Mouse (Mus musculus) C2C12 (cell line): ENCODE measurements around the gene Olfr1061. TPM values are rescaled to one million over a fixed set of nuclear protein-coding genes. Genes with fewer than 3 reads are reported as not detected.
"Not testable (repeated sequence)": the region's sequence is repeated elsewhere in the genome, so short reads cannot be mapped to it uniquely, and the experiment has no call there.

Experiments
- H3K27me3 ChIP-seq: one replicate; pipeline ENCODE4 v1.6.1; 2011; ENCODE audit not compliant: control insufficient read depth, insufficient read depth, insufficient read length
- H3K36me3 ChIP-seq: one replicate; pipeline ENCODE4 v1.6.1; 2011; ENCODE audit not compliant: control insufficient read depth, insufficient read depth
- H3K4me3 ChIP-seq: one replicate; pipeline ENCODE4 v1.5.1; 2011; ENCODE audit warnings: mild to moderate bottlenecking, control low read depth; ENCODE audit not compliant: poor library complexity, insufficient read depth, severe bottlenecking
- H3K79me2 ChIP-seq: one replicate; pipeline ENCODE4 v1.6.1; 2011; ENCODE audit not compliant: control insufficient read depth, insufficient read depth
- H3K79me3 ChIP-seq: one replicate; pipeline ENCODE4 v1.6.1; 2011; ENCODE audit warnings: low read depth, control low read depth
- H3ac ChIP-seq: one replicate; pipeline ENCODE3; 2011; ENCODE audit warnings: low read depth; ENCODE audit not compliant: control insufficient read depth, insufficient read length
- CEBPB ChIP-seq: IDR thresholded peaks from one replicate; pipeline ENCODE4 v1.6.1; 2011; ENCODE audit warnings: low read depth, mild to moderate bottlenecking, control low read depth, moderate library complexity
- CTCF ChIP-seq: IDR thresholded peaks from one replicate; pipeline ENCODE4 v1.5.1; 2011; ENCODE audit not compliant: control insufficient read depth, insufficient read depth, insufficient read length
- FOSL1 ChIP-seq: IDR thresholded peaks from one replicate; pipeline ENCODE4 v1.8.0; 2011; ENCODE audit warnings: mild to moderate bottlenecking, low read length; ENCODE audit not compliant: poor library complexity, insufficient read depth, severe bottlenecking
- MAX ChIP-seq: IDR thresholded peaks from one replicate; pipeline ENCODE4 v1.6.1; 2011; ENCODE audit warnings: mild to moderate bottlenecking, control low read depth
- MYOD1 ChIP-seq: IDR thresholded peaks from one replicate; pipeline ENCODE4 v1.6.1; 2011; ENCODE audit warnings: low read depth; ENCODE audit not compliant: control insufficient read depth, insufficient read length
- MYOG ChIP-seq: IDR thresholded peaks from one replicate; pipeline ENCODE4 v1.6.1; 2011; ENCODE audit not compliant: control insufficient read depth, insufficient read length; ENCODE audit errors: extremely low read depth
- USF1 ChIP-seq: IDR thresholded peaks from one replicate; pipeline ENCODE4 v1.6.1; 2011; ENCODE audit warnings: low read depth, mild to moderate bottlenecking, control low read depth, moderate library complexity
- long read RNA-seq, 2 experiments: library from polyadenylated mRNA; unstranded; transcript quantifications; one replicate each; pipeline ENCODE4 v2.0.0; 2019 to 2020
- polyA plus RNA-seq: library from polyadenylated mRNA; unstranded; fragments of >200 nt; fragmentation: generic; extraction: Trizol; gene quantifications from one replicate; pipeline ENCODE4 v1.2.1, GENCODE M21; 2012; ENCODE audit warnings: missing spikeins

Gene Olfr1061
- polyA plus RNA-seq = not detected
- long read RNA-seq, experiment 1 = 0 reads
- long read RNA-seq, experiment 2 = 0 reads

- no peaks in the 10 kb centered on the region for H3K79me3 ChIP-seq
- no peaks in the 10 kb centered on the region for H3K36me3 ChIP-seq
- H3K79me2 ChIP-seq = no peaks in the 10 kb centered on the region
- H3K4me3 ChIP-seq = no peak within 1 kb of the TSS
- H3ac ChIP-seq = no peak within 1 kb of the TSS
- TF ChIP-seq MYOG (no peak), MAX (no peak), CTCF (no peak), CEBPB (no peak), MYOD1 (no peak), USF1 (no peak), FOSL1 (no peak)
- H3K27me3 ChIP-seq = no peaks in the 10 kb centered on the region
Measured at GRCm38 (mm10) chr2:86413950-86414349, at the start of gene Olfr1061. Gene Olfr1061 (minus strand): TSS chr2:86414050.

- Histone ChIP-seq H3ac (no peak overlapping the region), H3K79me2 (no peaks in the 10 kb centered on the region), H3K27me3 (no peaks in the 10 kb centered on the region), H3K36me3 (no peaks in the 10 kb centered on the region), H3K79me3 (no peaks in the 10 kb centered on the region), H3K4me3 (no peak overlapping the region)
- TF ChIP-seq MYOD1 = no peak
- no peak for TF ChIP-seq MAX
- no peak for TF ChIP-seq FOSL1
- no peak for TF ChIP-seq CTCF
- no peak for TF ChIP-seq CEBPB
- TF ChIP-seq USF1 = no peak
- TF ChIP-seq MYOG = no peak
Measured at GRCm38 (mm10) chr2:86460434-86460833, 46.6 kb upstream of the Olfr1061 start.

- H3K4me3 ChIP-seq = no peak within 1 kb of the TSS
- no peaks in the 10 kb centered on the region for H3K79me2 ChIP-seq
- no peaks in the 10 kb centered on the region for H3K79me3 ChIP-seq
Measured at GRCm38 (mm10) chr2:86456169-86456568, 42.3 kb upstream of the Olfr1061 start, which contains the start of gene Olfr1066. Gene Olfr1066 (minus strand): TSS chr2:86456269.

GRCm38 (mm10) chr2:86450491-86450890, 36.6 kb upstream of the Olfr1061 start, which contains the start of gene Olfr1065:
Gene Olfr1065 (minus strand): TSS chr2:86450591.
- H3ac ChIP-seq, H3K36me3 ChIP-seq, H3K27me3 ChIP-seq, H3K79me2 ChIP-seq, H3K4me3 ChIP-seq, H3K79me3 ChIP-seq: not testable (repeated sequence)

More at GRCm38 (mm10) chr2:86456169-86456568, 42.3 kb upstream of the Olfr1061 start, which contains the start of gene Olfr1066:
- no peak within 1 kb of the TSS for H3ac ChIP-seq
- no peaks in the 10 kb centered on the region for H3K27me3 ChIP-seq
- H3K36me3 ChIP-seq = no peaks in the 10 kb centered on the region
- TF ChIP-seq FOSL1 = no peak
- no peak for TF ChIP-seq USF1

- not testable (repeated sequence) for H3K36me3 ChIP-seq, H3K27me3 ChIP-seq, H3K79me2 ChIP-seq, H3ac ChIP-seq, H3K4me3 ChIP-seq, H3K79me3 ChIP-seq
Measured at GRCm38 (mm10) chr2:86442101-86442500, 28.3 kb upstream of the Olfr1061 start.

GRCm38 (mm10) chr2:86428511-86428910, 14.7 kb upstream of the Olfr1061 start:
- H3K79me3 ChIP-seq, H3ac ChIP-seq, H3K4me3 ChIP-seq, H3K79me2 ChIP-seq, H3K36me3 ChIP-seq, H3K27me3 ChIP-seq: not testable (repeated sequence)

GRCm38 (mm10) chr2:86426649-86427048, 12.8 kb upstream of the Olfr1061 start, which contains the start of gene Olfr1062:
Gene Olfr1062 (minus strand): TSS chr2:86426749.
- H3ac ChIP-seq, H3K27me3 ChIP-seq, H3K79me2 ChIP-seq, H3K36me3 ChIP-seq, H3K79me3 ChIP-seq, H3K4me3 ChIP-seq: not testable (repeated sequence)
